Mouse (Mus musculus) hindbrain, embryonic 14.5 days (tissue): ENCODE data around the gene Jph4. TPM values are rescaled to one million over a fixed set of nuclear protein-coding genes. Genes with fewer than 3 reads are reported as not detected.

Experiments used
- ATAC-seq: fragments of 200-750 bp; cut with Nextera tagmentation; 2 replicates; pipeline ENCODE4 v1.8.0; 2017; ENCODE audit warnings: moderate number of reproducible peaks, mild to moderate bottlenecking, moderate TSS enrichment, moderate library complexity; ENCODE audit not compliant: low FRiP score
- DNase-seq: peaks from one replicate; pipeline ENCODE4 v3.0.0-alpha.2; 2015; ENCODE audit warnings: low spot score
- H3K27ac ChIP-seq: fragments of 300-500 bp; sonication (generic); 2 replicates; pipeline ENCODE4 v1.5.1; 2014; ENCODE audit warnings: mild to moderate bottlenecking, moderate library complexity
- H3K27me3 ChIP-seq: fragments of 300-500 bp; sonication (generic); 2 replicates; pipeline ENCODE4 v1.6.1; 2014; ENCODE audit warnings: mild to moderate bottlenecking, low read length, mixed read lengths; ENCODE audit not compliant: control insufficient read depth, insufficient read depth
- H3K36me3 ChIP-seq: fragments of 300-500 bp; sonication (generic); replicated peaks from 2 replicates; pipeline ENCODE4 v1.6.1; 2014; ENCODE audit not compliant: control insufficient read depth, insufficient read depth
- H3K4me1 ChIP-seq: fragments of 300-500 bp; sonication (generic); replicated peaks from 2 replicates; pipeline ENCODE4 v1.6.1; 2014; ENCODE audit warnings: antibody characterized with exemption, low read length, mixed read lengths; ENCODE audit not compliant: control insufficient read depth, insufficient read depth
- H3K4me2 ChIP-seq: fragments of 300-500 bp; sonication (generic); replicated peaks from 2 replicates; pipeline ENCODE4 v1.6.1; 2014; ENCODE audit warnings: mild to moderate bottlenecking, moderate library complexity
- H3K4me3 ChIP-seq: fragments of 300-500 bp; sonication (generic); replicated peaks from 2 replicates; pipeline ENCODE4 v1.5.1; 2014; ENCODE audit warnings: mild to moderate bottlenecking, low read length
- H3K9ac ChIP-seq: fragments of 300-500 bp; sonication (generic); 2 replicates; pipeline ENCODE4 v1.6.1; 2014
- H3K9me3 ChIP-seq: fragments of 300-500 bp; sonication (generic); 2 replicates; pipeline ENCODE4 v1.6.1; 2016; ENCODE audit warnings: low read length; ENCODE audit not compliant: control insufficient read depth
- WGBS: fragments of 180-500 bp; shearing (Covaris S2); extraction: QIAGEN DNeasy Blood & Tissue Kit; methylation state at CpG from one replicate; pipeline ENCODE4 v1.1.7; 2014; 5-methylcytosine and 5-hydroxymethylcytosine counted together
- polyA plus RNA-seq: library from polyadenylated mRNA; unstranded; fragments of >200 nt; fragmentation: Nextera tagmentation; extraction: Ambion mirVana; gene quantifications from 2 replicates; pipeline ENCODE4 v1.2.1, GENCODE M21; 2014

Gene Jph4
- polyA plus RNA-seq, 1 experiment from 2014 or later = 35.4 TPM

DNA sequence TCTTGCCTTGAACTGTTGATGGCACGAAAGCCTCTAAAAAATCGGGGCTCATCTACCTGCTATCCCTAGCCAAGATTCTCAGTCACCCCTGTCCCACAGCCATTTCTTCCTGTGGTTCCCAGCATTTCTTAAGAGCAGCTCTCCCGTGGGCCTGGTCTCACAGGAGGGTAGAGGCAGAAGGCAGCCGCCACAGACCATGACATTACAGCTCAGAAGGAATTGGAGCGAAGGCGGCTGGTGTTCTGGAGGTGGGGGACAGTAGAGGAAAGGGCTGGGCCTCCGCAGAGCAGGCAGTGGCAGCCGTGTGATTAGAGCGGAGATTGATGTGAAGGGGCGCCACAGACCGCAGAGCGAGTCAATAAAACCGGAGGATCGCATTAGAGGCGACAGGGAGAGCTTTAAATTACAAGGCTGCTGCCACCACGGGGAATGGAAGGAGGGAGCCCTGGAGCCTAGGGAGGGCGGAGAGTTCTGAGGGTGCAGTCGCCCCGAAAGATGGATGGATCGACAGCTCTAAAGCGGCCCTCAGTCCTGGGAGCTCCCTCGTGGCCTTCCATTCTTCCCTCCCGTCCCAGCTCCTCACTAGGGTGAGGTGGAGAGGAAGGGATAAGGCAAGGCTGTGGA lies 38.3 kb downstream of the Jph4 start:
- no peaks in the 10 kb centered on the region for H3K27me3 ChIP-seq
- H3K4me1 ChIP-seq = peaks cover 37% of the 10 kb centered on the region
- peak overlapping the region; percentile 84 for H3K27ac ChIP-seq
- H3K9me3 ChIP-seq = no peaks in the 10 kb centered on the region
- H3K36me3 ChIP-seq = peaks cover 39% of the 10 kb centered on the region
- H3K9ac ChIP-seq = peak overlapping the region; percentile 47
- under 1% methylated on average over 23 of the region's 23 CpGs for WGBS
- H3K4me2 ChIP-seq = peak overlapping the region; percentile 34
- peak; percentile 56 for ATAC-seq
- no peak overlapping the region for H3K4me3 ChIP-seq
- no peak for DNase-seq

DNA sequence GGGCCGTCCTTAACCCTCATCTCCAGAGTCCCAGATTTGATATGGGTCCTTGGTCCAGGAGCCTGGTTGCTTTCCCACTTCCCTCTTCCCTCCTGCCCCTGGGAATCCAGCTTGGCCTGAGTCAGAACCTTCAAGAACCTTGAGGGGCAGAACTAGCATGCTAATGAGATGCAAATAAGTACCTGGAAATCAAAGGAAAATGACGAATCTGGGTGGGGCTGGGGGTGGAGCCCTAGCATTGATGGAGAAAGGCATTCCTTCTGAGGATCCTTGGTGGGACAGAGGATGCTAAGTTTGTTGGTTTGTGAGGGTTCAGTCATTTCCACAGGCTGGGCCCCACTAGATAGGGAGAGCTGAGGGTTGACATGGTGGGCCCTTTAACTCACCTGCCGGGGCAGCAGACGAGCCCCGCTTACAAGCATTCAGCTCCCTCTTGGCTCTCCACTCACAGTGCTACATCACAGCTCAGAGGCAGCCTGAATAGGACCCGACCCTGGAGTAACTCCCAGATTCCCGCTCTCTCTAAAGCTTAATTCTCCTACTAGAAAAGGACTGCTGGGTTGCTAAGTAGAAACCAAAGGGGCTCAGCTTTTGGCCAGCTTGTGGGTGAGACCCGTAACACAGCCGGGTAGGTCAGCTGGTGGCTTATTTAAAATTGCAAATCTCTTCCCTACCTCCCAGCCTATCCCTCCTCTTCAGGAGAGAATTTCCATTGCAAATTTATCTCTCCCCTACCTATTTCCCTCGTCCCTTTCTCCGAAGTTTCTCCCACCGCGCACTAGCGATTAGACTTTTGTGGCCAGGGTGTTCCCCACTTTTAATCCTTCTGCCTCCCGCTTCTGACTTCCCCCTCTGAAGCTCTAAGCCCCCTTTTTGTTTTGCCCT lies 39.0 kb downstream of the Jph4 start:
- peak; percentile 29 for ATAC-seq
- no peaks in the 10 kb centered on the region for H3K9me3 ChIP-seq
- H3K36me3 ChIP-seq = peaks cover 41% of the 10 kb centered on the region
- DNase-seq = peak; percentile 52
- H3K27me3 ChIP-seq = no peaks in the 10 kb centered on the region
- peak overlapping the region; percentile 34 for H3K4me2 ChIP-seq
- H3K4me1 ChIP-seq = peaks cover 37% of the 10 kb centered on the region
- peak overlapping the region; percentile 47 for H3K9ac ChIP-seq
- H3K4me3 ChIP-seq = no peak overlapping the region
- peak overlapping the region; percentile 84 for H3K27ac ChIP-seq
- WGBS = 10% methylated on average over 15 of the region's 15 CpGs

DNA sequence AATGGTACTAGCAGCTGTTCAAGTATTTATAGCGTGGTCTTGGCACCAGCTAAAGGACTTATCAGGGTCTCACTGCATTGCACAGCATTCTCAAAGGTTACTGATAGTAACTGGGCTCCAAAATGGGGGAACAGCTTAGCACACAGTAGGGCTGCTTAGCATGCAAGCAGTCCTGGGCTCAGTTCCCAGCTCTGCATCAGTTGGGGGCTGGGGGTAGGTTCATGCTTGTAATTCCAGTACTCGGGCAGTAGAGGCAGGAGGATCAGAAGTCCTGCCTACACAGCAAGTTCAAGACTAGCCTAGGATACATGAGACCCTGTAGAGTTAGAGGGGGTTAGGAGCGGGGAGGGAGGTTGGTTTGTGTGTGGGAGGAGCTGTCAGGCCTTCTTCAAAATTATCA lies 39.8 kb downstream of the Jph4 start:
- Histone ChIP-seq H3K9ac (peak overlapping the region; percentile 47; the same call in 1 of the 2 replicates), H3K36me3 (peaks cover 41% of the 10 kb centered on the region), H3K27me3 (no peaks in the 10 kb centered on the region), H3K4me2 (no peak overlapping the region), H3K27ac (no peak overlapping the region), H3K4me3 (no peak overlapping the region), H3K9me3 (no peaks in the 10 kb centered on the region), H3K4me1 (peaks cover 37% of the 10 kb centered on the region)
- ATAC-seq = no peak
- WGBS = 68% methylated on average over 3 of the region's 3 CpGs
- no peak for DNase-seq

DNA sequence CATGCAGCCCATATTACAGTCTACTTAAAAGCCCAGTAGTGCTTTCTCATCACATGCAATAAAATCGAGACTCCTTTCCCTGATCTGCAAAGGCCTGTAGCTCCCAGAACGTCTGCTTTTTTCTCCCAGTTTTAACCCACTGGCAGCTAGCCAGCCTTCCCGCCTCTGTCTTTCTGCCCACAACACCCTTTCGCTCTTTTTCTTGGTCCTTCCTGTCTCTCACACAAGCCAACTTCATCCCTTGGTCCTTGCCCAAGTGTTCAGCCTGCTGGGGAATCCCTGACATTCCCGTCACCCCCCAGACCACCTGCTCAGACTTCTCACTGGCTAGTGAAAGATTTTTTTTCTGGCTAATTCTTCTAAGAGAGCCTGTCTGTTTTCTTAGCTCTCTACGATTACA lies 40.5 kb downstream of the Jph4 start:
- H3K4me1 ChIP-seq = peaks cover 37% of the 10 kb centered on the region
- peaks cover 46% of the 10 kb centered on the region for H3K36me3 ChIP-seq
- ATAC-seq (no peak), DNase-seq (no peak)
- no peaks in the 10 kb centered on the region for H3K9me3 ChIP-seq
- H3K4me2 ChIP-seq = no peak overlapping the region
- no peaks in the 10 kb centered on the region for H3K27me3 ChIP-seq
- no peak overlapping the region for H3K9ac ChIP-seq
- H3K27ac ChIP-seq = no peak overlapping the region; the same call in 1 of the 2 replicates
- H3K4me3 ChIP-seq = no peak overlapping the region
- WGBS = 44% methylated on average over 6 of the region's 6 CpGs

DNA sequence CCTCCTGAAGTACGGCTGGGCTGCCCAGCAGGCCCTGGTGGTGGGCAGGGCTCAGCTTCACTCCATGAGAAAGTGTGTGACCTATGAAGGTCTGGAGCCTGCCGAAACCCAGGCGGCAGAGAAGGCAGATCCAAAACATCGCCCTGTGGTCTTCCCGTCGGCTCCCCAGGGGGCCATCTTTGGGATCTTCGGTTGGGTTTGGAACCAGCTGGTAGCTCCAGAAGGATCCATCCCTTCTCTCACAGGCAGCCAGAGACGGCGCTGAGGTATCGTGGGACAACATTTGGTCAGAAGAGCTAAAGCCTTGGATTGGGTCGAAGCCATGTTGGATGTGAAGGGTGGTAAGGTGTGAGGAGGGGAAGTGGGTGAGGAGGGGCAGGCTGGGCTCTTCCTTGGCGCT lies 42.3 kb downstream of the Jph4 start:
- no peak for DNase-seq
- Histone ChIP-seq H3K9ac (no peak overlapping the region), H3K27me3 (no peaks in the 10 kb centered on the region), H3K4me1 (peaks cover 33% of the 10 kb centered on the region), H3K36me3 (peaks cover 64% of the 10 kb centered on the region), H3K27ac (no peak overlapping the region), H3K4me3 (no peak overlapping the region), H3K9me3 (no peaks in the 10 kb centered on the region), H3K4me2 (no peak overlapping the region)
- ATAC-seq = no peak
- WGBS = 94% methylated on average over 12 of the region's 12 CpGs

DNA sequence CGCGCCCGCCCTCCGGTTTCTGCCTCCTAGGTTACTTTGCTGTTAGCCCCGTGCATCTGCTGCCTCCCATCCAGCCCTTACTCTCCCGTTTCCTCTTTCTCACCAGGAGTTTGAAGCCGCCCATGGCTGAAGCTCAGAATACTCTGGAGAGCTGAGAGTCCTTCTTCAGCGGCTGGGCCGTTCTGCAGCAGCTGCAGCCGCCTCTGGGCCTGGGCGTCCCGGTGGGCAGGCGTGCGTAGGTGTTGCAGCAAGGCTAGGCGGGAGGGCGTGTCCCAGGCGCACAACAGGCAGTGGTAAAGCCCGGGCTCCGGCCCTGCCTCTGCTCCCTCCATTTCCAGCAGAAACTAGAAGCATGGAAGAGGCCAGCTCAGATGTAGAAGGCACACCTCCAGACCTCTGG lies 45.0 kb downstream of the Jph4 start:
- Histone ChIP-seq H3K27ac (no peak overlapping the region), H3K9me3 (no peaks in the 10 kb centered on the region), H3K4me2 (no peak overlapping the region), H3K4me3 (no peak overlapping the region), H3K27me3 (no peaks in the 10 kb centered on the region), H3K36me3 (peaks cover 90% of the 10 kb centered on the region), H3K9ac (no peak overlapping the region), H3K4me1 (peaks cover 7% of the 10 kb centered on the region)
- ATAC-seq (no peak), DNase-seq (no peak)
- WGBS = 32% methylated on average over 19 of the region's 19 CpGs

DNA sequence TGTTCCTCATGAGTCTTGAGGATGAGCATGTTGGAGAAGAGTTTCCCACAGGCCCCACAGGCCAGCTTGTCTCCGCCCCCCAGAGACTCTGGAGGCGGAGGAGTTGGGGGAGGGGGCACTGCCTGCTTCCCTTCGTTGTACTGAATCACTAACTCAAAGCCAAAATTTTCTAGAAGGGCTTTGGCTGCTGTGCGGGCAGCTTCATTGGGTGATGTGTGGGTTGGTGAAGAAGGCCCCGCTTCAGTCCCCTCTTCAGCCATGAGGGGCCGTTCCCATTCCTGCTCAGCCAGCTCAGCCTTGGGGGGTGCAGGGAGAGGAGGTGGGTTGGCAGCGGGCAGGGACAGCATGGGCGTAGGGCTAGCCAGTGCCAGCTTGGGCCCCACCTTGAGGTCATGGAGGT lies 50.7 kb downstream of the Jph4 start:
- Histone ChIP-seq H3K27ac (no peak overlapping the region), H3K4me2 (no peak overlapping the region), H3K9me3 (no peaks in the 10 kb centered on the region), H3K4me3 (no peak overlapping the region), H3K9ac (no peak overlapping the region), H3K36me3 (peaks cover 94% of the 10 kb centered on the region), H3K4me1 (peaks cover 15% of the 10 kb centered on the region; the same call in 1 of the 2 replicates), H3K27me3 (no peaks in the 10 kb centered on the region)
- WGBS = 91% methylated on average over 8 of the region's 8 CpGs
- ATAC-seq (no peak), DNase-seq (no peak)

DNA sequence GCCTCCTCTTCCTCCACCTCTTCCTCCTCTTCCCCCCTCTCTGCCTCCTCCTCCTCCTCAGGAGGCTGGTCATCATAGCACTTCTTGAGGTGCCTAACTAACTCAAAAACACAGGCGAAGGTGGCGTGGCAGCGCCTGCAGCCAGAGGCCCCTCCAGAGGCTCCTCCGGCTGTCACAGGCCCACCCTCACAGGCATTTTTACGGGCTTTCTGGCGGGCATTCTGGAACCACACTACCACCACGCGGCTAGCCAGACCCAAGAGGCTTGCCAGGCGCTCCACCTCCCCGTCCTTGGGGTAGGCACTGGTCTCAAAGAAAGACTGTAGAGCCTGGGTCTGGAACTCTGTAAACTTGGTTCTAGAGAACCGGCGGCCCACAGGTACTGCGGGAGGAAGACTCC lies 51.3 kb downstream of the Jph4 start:
- Histone ChIP-seq H3K9ac (no peak overlapping the region), H3K4me3 (no peak overlapping the region), H3K27ac (no peak overlapping the region), H3K27me3 (no peaks in the 10 kb centered on the region), H3K36me3 (peaks cover 88% of the 10 kb centered on the region), H3K4me2 (no peak overlapping the region), H3K4me1 (peaks cover 15% of the 10 kb centered on the region; the same call in 1 of the 2 replicates), H3K9me3 (no peaks in the 10 kb centered on the region)
- 89% methylated on average over 13 of the region's 13 CpGs for WGBS
- ATAC-seq (no peak), DNase-seq (no peak)

DNA sequence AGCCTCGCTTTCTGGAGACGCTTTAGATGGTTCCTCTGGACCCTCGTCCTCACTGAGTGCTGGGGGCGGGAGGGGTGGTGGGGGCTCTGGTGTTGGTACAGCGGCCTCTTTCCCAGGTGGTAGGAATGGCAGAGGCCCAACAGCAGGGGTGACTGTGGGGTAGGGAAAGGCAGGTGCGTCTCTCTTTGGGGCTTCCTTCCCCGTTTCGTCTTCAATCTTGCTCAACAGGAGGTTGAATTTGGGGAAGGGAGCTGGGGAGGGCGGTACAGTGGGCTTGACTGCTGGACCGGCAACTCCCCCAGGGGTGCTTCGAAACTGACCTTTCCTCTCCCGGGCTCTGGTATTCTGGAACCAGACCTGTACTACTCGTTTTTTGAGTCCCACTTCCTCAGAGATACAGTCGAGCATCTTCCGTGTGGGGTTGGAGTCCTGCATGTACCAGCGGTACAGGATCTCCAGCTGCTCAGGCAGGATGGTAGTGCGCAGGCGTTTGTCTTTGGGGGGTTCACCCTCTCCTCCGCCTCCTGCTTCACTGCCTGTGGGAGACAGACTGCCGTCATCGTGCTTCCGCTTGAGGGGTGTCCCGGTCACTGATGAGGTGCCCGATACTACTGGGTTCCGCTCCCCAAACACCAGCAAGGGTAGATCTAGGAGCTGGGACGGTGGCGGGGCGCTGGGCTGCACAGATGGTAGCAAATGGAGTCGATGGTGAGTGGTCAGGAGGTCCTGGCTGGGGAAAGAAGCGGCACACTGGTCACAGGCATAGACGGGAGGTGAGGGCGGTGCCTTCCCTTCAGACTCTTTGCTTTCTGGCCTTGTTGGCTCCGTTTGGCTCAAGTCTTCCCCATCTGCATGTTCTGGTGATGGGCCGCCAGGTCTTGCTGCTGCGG lies 52.0 kb downstream of the Jph4 start:
- Histone ChIP-seq H3K4me3 (no peak overlapping the region), H3K4me2 (no peak overlapping the region), H3K4me1 (peaks cover 15% of the 10 kb centered on the region; the same call in 1 of the 2 replicates), H3K9me3 (no peaks in the 10 kb centered on the region), H3K36me3 (peaks cover 81% of the 10 kb centered on the region), H3K9ac (no peak overlapping the region), H3K27ac (no peak overlapping the region), H3K27me3 (no peaks in the 10 kb centered on the region)
- no peak for DNase-seq
- no peak for ATAC-seq
- WGBS = 80% methylated on average over 35 of the region's 35 CpGs
